Mouse (Mus musculus) cerebellum, adult 2 months (tissue): ENCODE data around the gene Robo4. TPM values are rescaled to one million over a fixed set of nuclear protein-coding genes. Genes with fewer than 3 reads are reported as not detected.

Experiments
- DNase-seq, 2 experiments: peaks; one replicate each; pipeline ENCODE4 v3.0.0; 2021
- H3K27ac ChIP-seq: fragments of 200-500 bp; 2 replicates; pipeline ENCODE4 v1.5.1; 2012; ENCODE audit warnings: low read length, control low read depth, inconsistent platforms; ENCODE audit not compliant: insufficient read depth
- H3K27me3 ChIP-seq: fragments of 200-500 bp; 2 replicates; pipeline ENCODE4 v1.6.1; 2012; ENCODE audit warnings: inconsistent platforms, mild to moderate bottlenecking, low read length, moderate library complexity; ENCODE audit not compliant: control insufficient read depth, insufficient read depth
- H3K4me1 ChIP-seq: fragments of 200-500 bp; 2 replicates; pipeline ENCODE4 v1.6.1; 2011; ENCODE audit warnings: low read length; ENCODE audit not compliant: control insufficient read depth, insufficient read depth
- H3K4me3 ChIP-seq: fragments of 200-500 bp; replicated peaks from 2 replicates; pipeline ENCODE3; 2011; ENCODE audit warnings: mild to moderate bottlenecking, low read depth, low read length, control low read depth; ENCODE audit not compliant: insufficient read depth
- CTCF ChIP-seq: fragments of 200-500 bp; IDR thresholded peaks from 2 replicates; pipeline ENCODE4 v1.5.1; 2011; ENCODE audit warnings: low read depth, mild to moderate bottlenecking, control low read depth, low read length, moderate library complexity, borderline replicate concordance; ENCODE audit not compliant: insufficient read depth
- POLR2A ChIP-seq: fragments of 200-500 bp; IDR thresholded peaks from 2 replicates; pipeline ENCODE4 v1.6.1; 2011; ENCODE audit warnings: low read length, control low read depth, borderline replicate concordance; ENCODE audit not compliant: insufficient read depth
- WGBS: fragments of 180-500 bp; shearing (Covaris S2); methylation state at CpG from one replicate; pipeline ENCODE4 v1.1.7; 2018; 5-methylcytosine and 5-hydroxymethylcytosine counted together
- polyA plus RNA-seq: library from polyadenylated mRNA; depleted of rRNA; stranded (reverse); fragments of >200 nt; gene quantifications from 2 replicates; pipeline ENCODE4 v1.2.3, GENCODE M21; 2012

The Robo4 gene
- polyA plus RNA-seq, 1 experiment: 5.7 TPM

DNA sequence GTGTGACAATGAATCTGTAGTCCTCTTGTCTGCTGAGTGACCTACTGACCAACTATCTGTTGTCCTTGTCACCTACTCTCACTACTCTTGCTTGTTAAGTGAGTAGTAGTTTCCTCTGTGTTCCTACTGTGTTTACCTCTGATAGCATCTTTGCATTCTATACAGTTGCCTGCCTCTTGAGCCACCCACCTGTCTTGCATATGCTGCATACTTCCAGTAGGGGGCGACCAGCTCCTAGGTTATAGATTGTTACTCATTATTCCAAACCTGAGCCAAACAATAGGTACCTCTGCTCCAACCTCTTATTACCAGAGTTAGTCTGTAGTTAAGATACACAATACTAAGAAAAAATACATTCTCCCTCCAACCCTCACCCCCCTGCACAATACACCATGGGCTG, 4.7 kb downstream of the Robo4 start:
- WGBS: 2% methylated on average over 1 of the region's 1 CpGs

DNA sequence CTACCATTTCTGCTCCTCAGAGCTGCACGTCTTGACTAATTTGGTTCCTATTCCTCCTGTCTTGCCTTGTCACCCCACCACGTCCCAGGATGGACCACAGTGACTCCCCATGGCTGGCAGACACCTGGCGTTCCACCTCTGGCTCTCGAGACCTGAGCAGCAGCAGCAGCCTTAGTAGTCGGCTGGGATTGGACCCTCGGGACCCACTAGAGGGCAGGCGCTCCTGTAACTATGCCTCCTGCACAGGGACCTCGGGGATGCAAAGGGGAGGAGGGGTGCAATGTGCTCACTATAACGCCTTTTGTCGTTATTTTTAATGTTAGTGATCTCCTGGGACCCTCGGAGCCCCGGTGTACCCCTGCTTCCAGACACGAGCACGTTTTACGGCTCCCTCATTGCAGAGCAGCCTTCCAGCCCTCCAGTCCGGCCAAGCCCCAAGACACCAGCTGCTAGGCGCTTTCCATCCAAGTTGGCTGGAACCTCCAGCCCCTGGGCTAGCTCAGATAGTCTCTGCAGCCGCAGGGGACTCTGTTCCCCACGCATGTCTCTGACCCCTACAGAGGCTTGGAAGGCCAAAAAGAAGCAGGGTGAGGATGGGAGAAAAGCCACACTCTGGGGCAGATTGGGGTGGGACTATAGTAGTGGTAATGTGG, 6.3 kb downstream of the Robo4 start:
- 10% methylated on average over 19 of the region's 19 CpGs for WGBS
- no peak for DNase-seq
- Histone ChIP-seq H3K4me1 (peaks cover 4% of the 10 kb centered on the region; the same call in 1 of the 2 replicates), H3K27ac (no peak overlapping the region), H3K27me3 (no peaks in the 10 kb centered on the region), H3K4me3 (no peak overlapping the region)
- no peak for TF ChIP-seq CTCF
- TF ChIP-seq POLR2A: no peak

More for the DNA sequence above, 4.7 kb downstream of the Robo4 start:
- Histone ChIP-seq H3K4me1 (peaks cover 4% of the 10 kb centered on the region; the same call in 1 of the 2 replicates), H3K27me3 (no peaks in the 10 kb centered on the region), H3K27ac (no peak overlapping the region), H3K4me3 (no peak overlapping the region)
- peak in 1 of 2 experiments; percentile 27 for DNase-seq
- TF ChIP-seq CTCF (peak; percentile 81), POLR2A (no peak)

DNA sequence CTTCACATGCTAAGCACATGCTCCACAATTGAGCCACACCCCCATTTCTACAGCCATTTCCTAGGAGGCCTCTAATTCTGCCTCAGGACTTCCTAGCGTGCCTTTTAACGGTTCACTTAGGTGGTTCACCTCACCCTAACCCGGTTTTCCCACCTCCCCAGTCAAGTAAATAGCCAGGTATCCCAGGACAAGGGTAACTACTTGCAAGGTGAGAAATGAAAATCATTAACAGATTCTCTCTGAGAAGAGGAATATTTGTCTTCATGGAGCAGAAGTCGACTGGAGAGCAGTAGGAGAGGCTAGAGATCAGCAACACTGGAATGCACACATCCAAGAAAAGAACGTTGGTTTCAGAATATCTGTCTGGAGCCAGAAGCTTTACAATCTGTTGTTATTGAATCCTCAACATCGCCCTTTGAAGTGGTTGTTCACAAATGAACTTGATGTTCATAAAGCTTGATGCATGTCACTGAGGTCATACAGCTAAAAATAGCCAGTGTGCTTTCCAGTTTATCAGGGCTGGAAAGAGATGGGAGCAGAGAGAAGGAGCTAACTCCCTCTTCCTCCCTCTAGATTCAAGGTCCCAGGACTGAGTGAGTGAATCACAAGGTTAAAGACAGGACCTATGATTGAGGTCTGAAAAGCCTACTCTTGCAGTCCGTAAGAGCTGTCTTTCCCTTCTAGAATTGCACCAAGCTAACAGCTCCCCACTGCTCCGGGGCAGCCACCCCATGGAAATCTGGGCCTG, 8.2 kb downstream of the Robo4 start:
- WGBS: 89% methylated on average over 8 of the region's 8 CpGs
- Histone ChIP-seq H3K27me3 (no peaks in the 10 kb centered on the region), H3K4me1 (peaks cover 4% of the 10 kb centered on the region; the same call in 1 of the 2 replicates), H3K27ac (no peak overlapping the region), H3K4me3 (no peak overlapping the region)
- TF ChIP-seq CTCF (no peak), POLR2A (no peak)
- DNase-seq: no peak

DNA sequence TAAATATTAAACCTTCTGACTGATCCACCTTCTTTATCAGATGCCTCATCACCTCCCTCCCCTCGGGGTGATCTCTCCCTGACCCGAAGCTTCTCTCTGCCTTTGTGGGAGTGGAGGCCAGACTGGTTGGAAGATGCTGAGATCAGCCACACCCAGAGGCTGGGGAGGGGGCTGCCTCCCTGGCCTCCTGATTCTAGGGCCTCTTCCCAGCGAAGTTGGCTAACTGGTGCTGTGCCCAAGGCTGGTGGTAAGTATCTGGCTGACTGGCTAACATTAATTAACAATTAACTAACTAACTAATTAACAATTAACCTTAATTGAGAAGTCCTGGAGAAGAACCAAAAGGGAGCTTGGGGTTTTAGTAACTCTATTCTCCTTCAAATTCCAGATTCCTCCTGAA, 11.3 kb downstream of the Robo4 start:
- 49% methylated on average over 3 of the region's 3 CpGs for WGBS
- no peak overlapping the region for H3K27ac ChIP-seq
- TF ChIP-seq CTCF: no peak
- no peak for TF ChIP-seq POLR2A

DNA sequence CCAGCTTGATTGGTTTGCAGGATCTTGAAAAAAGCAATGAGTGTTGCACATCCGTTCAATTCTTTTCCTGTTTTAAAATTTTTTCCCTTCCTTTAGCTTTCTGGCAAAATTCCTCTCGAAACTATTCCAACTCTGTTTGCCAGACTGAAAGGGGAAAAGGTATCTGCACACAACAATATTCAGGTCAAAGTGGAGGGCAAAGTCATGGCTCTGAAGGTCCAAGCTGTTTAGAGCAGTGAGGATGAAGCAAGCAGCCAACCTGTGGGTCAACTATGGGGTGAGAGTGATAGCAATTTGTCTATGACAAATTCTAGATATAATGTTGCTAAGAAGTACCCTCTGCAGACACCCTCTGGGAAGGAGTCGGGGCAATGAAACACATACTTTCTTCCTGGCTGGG, 13.0 kb downstream of the Robo4 start:
- Histone ChIP-seq H3K27me3 (no peaks in the 10 kb centered on the region), H3K4me1 (peaks cover 17% of the 10 kb centered on the region), H3K27ac (no peak overlapping the region), H3K4me3 (no peak overlapping the region)
- TF ChIP-seq CTCF (no peak), POLR2A (no peak)
- no peak for DNase-seq
- 84% methylated on average over 3 of the region's 3 CpGs for WGBS

More for the DNA sequence above, 11.3 kb downstream of the Robo4 start:
- no peak for DNase-seq
- no peaks in the 10 kb centered on the region for H3K27me3 ChIP-seq
- H3K4me3 ChIP-seq: no peak overlapping the region
- H3K4me1 ChIP-seq: peaks cover 6% of the 10 kb centered on the region; the same call in 1 of the 2 replicates

DNA sequence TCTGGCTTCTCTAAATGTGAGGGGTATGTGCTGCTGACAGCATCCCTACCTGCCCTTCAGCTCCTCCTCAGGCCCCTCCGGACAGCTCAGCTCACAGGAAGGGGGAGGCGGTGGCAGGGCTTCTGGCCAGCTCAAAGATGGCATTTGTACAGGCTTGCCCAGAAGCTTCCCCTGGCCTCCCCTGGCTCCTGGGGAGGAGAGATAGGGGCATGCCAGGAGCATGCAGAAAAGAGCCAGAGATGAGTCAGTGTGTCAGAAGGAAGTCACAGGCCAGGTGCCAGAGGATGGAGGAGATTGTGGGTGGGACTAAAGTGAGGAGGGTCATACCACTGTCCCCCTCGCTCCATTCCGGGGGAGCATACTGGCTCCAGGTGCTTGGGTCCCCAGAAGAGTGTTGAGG, 17.1 kb downstream of the Robo4 start:
- no peaks in the 10 kb centered on the region for H3K27me3 ChIP-seq
- no peak overlapping the region for H3K27ac ChIP-seq
- peak; percentile 50 to 73 for DNase-seq
- TF ChIP-seq CTCF: no peak
- no peak for TF ChIP-seq POLR2A
- H3K4me1 ChIP-seq: peaks cover 17% of the 10 kb centered on the region
- no peak overlapping the region for H3K4me3 ChIP-seq
- WGBS: 17% methylated on average over 4 of the region's 4 CpGs

DNA sequence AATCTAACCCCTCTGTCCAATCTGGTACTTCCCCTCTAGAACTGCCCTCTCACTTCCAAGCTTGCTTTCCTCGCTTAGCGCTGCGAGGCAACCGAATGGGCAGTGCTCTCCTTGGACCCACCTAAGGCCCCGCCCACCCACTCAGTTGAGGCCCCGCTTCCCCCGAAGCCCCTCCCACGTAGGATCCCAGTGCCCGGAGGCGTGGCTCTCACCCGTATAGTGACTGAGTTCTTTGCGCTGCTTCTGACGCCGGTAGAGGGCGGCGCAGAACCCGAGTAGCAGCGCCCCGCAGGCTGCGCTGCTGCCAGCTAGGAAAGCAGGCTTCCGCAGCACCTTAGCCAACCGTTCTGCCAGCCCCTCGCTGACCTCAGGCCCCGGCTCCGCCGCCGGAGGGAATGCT, 19.0 kb downstream of the Robo4 start:
- peak; percentile 70 to 74 for DNase-seq
- H3K4me1 ChIP-seq: peaks cover 17% of the 10 kb centered on the region
- H3K27ac ChIP-seq: no peak overlapping the region
- 3% methylated on average over 27 of the region's 27 CpGs for WGBS
- peak overlapping the region; percentile 23 for H3K4me3 ChIP-seq
- H3K27me3 ChIP-seq: no peaks in the 10 kb centered on the region
- no peak for TF ChIP-seq POLR2A
- TF ChIP-seq CTCF: peak; percentile 22; the same call in 1 of the 2 replicates

DNA sequence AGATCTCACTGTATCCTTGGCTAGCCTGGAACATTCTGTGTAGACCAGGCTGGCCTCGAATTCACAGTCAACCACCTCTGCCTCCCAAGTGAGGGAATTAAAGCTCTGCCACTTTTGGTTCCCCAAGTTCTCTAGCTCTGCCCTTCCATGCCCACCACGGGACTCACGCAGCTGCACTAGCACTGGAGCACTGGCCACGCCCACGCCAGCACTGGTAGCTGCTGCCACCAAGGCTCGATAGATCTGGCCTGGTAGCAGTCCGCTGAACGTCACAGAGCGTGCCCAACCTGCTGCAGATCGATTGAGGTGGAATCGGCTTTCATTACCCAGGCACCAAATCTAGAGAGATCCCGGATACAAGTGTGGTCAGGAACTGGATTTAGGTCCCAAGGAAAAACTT, 19.5 kb downstream of the Robo4 start:
- Histone ChIP-seq H3K4me1 (peaks cover 17% of the 10 kb centered on the region), H3K27ac (no peak overlapping the region), H3K4me3 (no peak overlapping the region), H3K27me3 (no peaks in the 10 kb centered on the region)
- DNase-seq: no peak
- TF ChIP-seq POLR2A (no peak), CTCF (no peak)
- WGBS: 42% methylated on average over 12 of the region's 12 CpGs
